Mouse (Mus musculus): ENCODE measurements around the gene Nmnat2. TPM values are rescaled to one million over a fixed set of nuclear protein-coding genes. Genes with fewer than 3 reads are reported as not detected.

Gene Nmnat2
- polyA plus RNA-seq (2014; fragmentation: Nextera tagmentation; extraction: Ambion mirVana) = 41.3 and 47.7 TPM in 2 replicates

- H3K27ac ChIP-seq (ENCODE audit: low read depth, low read length) = peak within 1 kb of the TSS; percentile 11; the same call in 1 of the 2 replicates
- WGBS = under 1% methylated on average over 42 of the region's 42 CpGs
- H3K27me3 ChIP-seq (ENCODE audit: control insufficient read depth, insufficient read depth, low read length) = peaks cover 6% of the 10 kb centered on the region; the same call in 1 of the 2 replicates
- H3K4me1 ChIP-seq (ENCODE audit: control insufficient read depth, insufficient read depth, low read length) = peaks cover 4% of the 10 kb centered on the region; the same call in 1 of the 2 replicates
- peak within 1 kb of the TSS; percentile 71 for H3K9ac ChIP-seq (ENCODE audit: low read length)
- H3K4me3 ChIP-seq (ENCODE audit: low read depth, low read length) = peak within 1 kb of the TSS; percentile 49
- no peaks in the 10 kb centered on the region for H3K9me3 ChIP-seq (ENCODE audit: control insufficient read depth, low read length)
- peak; percentile 72 for ATAC-seq (ENCODE audit: insufficient read depth, low FRiP score, low TSS enrichment)
- peak; percentile 75 for DNase-seq (ENCODE audit: low spot score)
- H3K36me3 ChIP-seq (ENCODE audit: control insufficient read depth, insufficient read depth, low read length) = no peaks in the 10 kb centered on the region
- peak within 1 kb of the TSS; percentile 69 for H3K4me2 ChIP-seq (ENCODE audit: low read depth)
Observed at GRCm38 (mm10) chr1:152954821-152955523, at the start of gene Nmnat2. Gene Nmnat2, plus strand, starts transcription at chr1:152954993.

DNA sequence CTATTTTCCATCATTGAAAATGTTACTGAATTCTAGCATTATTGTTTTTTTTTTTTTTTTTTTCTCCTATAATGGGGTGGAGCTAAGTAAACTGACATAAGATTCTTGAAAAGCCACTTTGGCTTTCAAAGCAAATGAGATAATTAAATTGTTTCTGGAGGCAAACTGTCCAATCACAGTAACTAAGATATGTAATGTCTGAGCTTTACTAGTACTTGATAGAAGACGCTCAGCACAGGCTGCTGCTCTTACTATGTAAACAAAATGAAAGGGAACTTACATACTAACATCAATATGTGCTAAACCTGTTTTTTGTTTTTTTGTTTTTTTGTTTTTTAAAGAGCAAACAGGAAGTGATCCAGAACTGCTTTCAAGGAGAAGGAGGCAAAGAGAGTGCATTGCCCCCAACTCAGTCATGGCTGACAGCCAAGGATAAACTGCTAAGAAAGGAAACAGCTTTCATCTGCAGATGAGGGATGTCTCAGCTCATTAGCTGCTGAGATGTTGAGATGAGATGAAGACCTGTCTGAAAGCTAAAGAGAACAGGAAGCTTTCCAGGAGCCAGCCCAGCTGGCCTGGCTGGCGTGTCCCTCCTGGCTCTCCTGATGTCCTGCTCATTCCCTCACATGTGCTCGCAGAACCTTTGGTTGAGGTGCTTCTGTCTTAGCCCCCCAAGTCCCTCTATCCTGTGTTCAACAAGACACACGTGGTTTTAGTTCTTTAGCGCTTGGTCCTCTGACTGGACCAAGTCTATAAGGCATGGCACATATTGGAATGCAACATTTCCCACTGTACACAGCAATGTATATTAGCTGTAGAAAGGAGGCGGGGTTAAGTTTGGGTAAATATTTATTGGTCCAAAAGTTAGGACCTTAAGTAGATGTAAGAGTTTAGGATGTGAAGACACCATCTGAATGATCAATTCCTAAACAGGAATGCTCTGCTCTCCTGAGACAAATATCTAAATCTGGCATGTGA is 41.0 kb upstream of the Nmnat2 start:
- Histone ChIP-seq H3K27ac (ENCODE audit: low read depth, low read length) (no peak overlapping the region), H3K4me1 (ENCODE audit: control insufficient read depth, insufficient read depth, low read length) (no peaks in the 10 kb centered on the region), H3K4me3 (ENCODE audit: low read depth, low read length) (no peak overlapping the region), H3K9me3 (ENCODE audit: control insufficient read depth, low read length) (no peaks in the 10 kb centered on the region), H3K4me2 (ENCODE audit: low read depth) (no peak overlapping the region), H3K36me3 (ENCODE audit: control insufficient read depth, insufficient read depth, low read length) (no peaks in the 10 kb centered on the region), H3K9ac (ENCODE audit: low read length) (no peak overlapping the region), H3K27me3 (ENCODE audit: control insufficient read depth, insufficient read depth, low read length) (no peaks in the 10 kb centered on the region)
- DNase-seq (ENCODE audit: low spot score) (no peak), ATAC-seq (ENCODE audit: insufficient read depth, low FRiP score, low TSS enrichment) (no peak)
- 82% methylated on average over 6 of the region's 6 CpGs for WGBS

- WGBS = 56% methylated on average over 5 of the region's 5 CpGs
- Histone ChIP-seq H3K4me3 (ENCODE audit: low read depth, low read length) (no peak overlapping the region), H3K9ac (ENCODE audit: low read length) (no peak overlapping the region), H3K36me3 (ENCODE audit: control insufficient read depth, insufficient read depth, low read length) (no peaks in the 10 kb centered on the region), H3K9me3 (ENCODE audit: control insufficient read depth, low read length) (no peaks in the 10 kb centered on the region), H3K27ac (ENCODE audit: low read depth, low read length) (no peak overlapping the region), H3K4me2 (ENCODE audit: low read depth) (no peak overlapping the region), H3K4me1 (ENCODE audit: control insufficient read depth, insufficient read depth, low read length) (no peaks in the 10 kb centered on the region), H3K27me3 (ENCODE audit: control insufficient read depth, insufficient read depth, low read length) (no peaks in the 10 kb centered on the region)
- no peak for ATAC-seq (ENCODE audit: insufficient read depth, low FRiP score, low TSS enrichment)
- DNase-seq (ENCODE audit: low spot score) = no peak
Observed at GRCm38 (mm10) chr1:152915766-152916165, 39.0 kb upstream of the Nmnat2 start.

- H3K27me3 ChIP-seq (ENCODE audit: control insufficient read depth, insufficient read depth, low read length) = no peaks in the 10 kb centered on the region
Observed at GRCm38 (mm10) chr1:152916936-152917335, 37.9 kb upstream of the Nmnat2 start.

DNA sequence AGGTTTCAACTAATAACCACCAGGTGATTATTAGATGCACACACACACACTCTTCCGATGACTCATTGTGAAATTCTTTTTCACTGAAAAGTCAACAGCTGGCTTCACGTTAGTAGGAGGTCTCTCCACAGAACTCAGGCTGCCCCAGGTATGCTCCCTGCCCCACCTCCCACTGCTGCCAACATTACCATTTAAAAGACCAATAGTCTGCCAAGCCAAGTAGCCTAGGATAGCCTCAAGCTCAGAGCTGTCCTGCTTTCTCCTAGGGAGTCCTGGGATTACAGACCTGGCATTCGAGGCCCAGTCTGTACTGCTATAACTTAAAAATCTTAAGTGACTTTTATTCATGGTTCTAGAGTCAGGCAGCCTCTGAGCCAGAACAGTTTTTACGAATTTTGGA is 37.2 kb upstream of the Nmnat2 start:
- Histone ChIP-seq H3K36me3 (ENCODE audit: control insufficient read depth, insufficient read depth, low read length) (no peaks in the 10 kb centered on the region), H3K27me3 (ENCODE audit: control insufficient read depth, insufficient read depth, low read length) (no peaks in the 10 kb centered on the region), H3K4me3 (ENCODE audit: low read depth, low read length) (no peak overlapping the region), H3K9ac (ENCODE audit: low read length) (no peak overlapping the region), H3K9me3 (ENCODE audit: control insufficient read depth, low read length) (no peaks in the 10 kb centered on the region), H3K4me1 (ENCODE audit: control insufficient read depth, insufficient read depth, low read length) (no peaks in the 10 kb centered on the region), H3K4me2 (ENCODE audit: low read depth) (no peak overlapping the region), H3K27ac (ENCODE audit: low read depth, low read length) (no peak overlapping the region)
- ATAC-seq (ENCODE audit: insufficient read depth, low FRiP score, low TSS enrichment) (no peak), DNase-seq (ENCODE audit: low spot score) (no peak)
- WGBS = 75% methylated on average over 4 of the region's 4 CpGs

More at GRCm38 (mm10) chr1:152916936-152917335, 37.9 kb upstream of the Nmnat2 start:
- ATAC-seq (ENCODE audit: insufficient read depth, low FRiP score, low TSS enrichment) (no peak), DNase-seq (ENCODE audit: low spot score) (no peak)
- Histone ChIP-seq H3K4me1 (ENCODE audit: control insufficient read depth, insufficient read depth, low read length) (no peaks in the 10 kb centered on the region), H3K9me3 (ENCODE audit: control insufficient read depth, low read length) (no peaks in the 10 kb centered on the region), H3K9ac (ENCODE audit: low read length) (no peak overlapping the region), H3K4me3 (ENCODE audit: low read depth, low read length) (no peak overlapping the region), H3K27ac (ENCODE audit: low read depth, low read length) (no peak overlapping the region), H3K4me2 (ENCODE audit: low read depth) (no peak overlapping the region), H3K36me3 (ENCODE audit: control insufficient read depth, insufficient read depth, low read length) (no peaks in the 10 kb centered on the region)
- 85% methylated on average over 5 of the region's 5 CpGs for WGBS

GRCm38 (mm10) chr1:152921786-152922185 is 33.0 kb upstream of the Nmnat2 start:
- no peaks in the 10 kb centered on the region for H3K27me3 ChIP-seq (ENCODE audit: control insufficient read depth, insufficient read depth, low read length)
- 88% methylated on average over 3 of the region's 3 CpGs for WGBS
- no peak overlapping the region for H3K27ac ChIP-seq (ENCODE audit: low read depth, low read length)
- H3K9me3 ChIP-seq (ENCODE audit: control insufficient read depth, low read length) = no peaks in the 10 kb centered on the region
- no peak for DNase-seq (ENCODE audit: low spot score)
- H3K4me3 ChIP-seq (ENCODE audit: low read depth, low read length) = no peak overlapping the region
- no peak for ATAC-seq (ENCODE audit: insufficient read depth, low FRiP score, low TSS enrichment)
- H3K36me3 ChIP-seq (ENCODE audit: control insufficient read depth, insufficient read depth, low read length) = no peaks in the 10 kb centered on the region
- no peaks in the 10 kb centered on the region for H3K4me1 ChIP-seq (ENCODE audit: control insufficient read depth, insufficient read depth, low read length)
- no peak overlapping the region for H3K9ac ChIP-seq (ENCODE audit: low read length)
- no peak overlapping the region for H3K4me2 ChIP-seq (ENCODE audit: low read depth)

GRCm38 (mm10) chr1:152933962-152934361 is 20.8 kb upstream of the Nmnat2 start:
- no peak for ATAC-seq (ENCODE audit: insufficient read depth, low FRiP score, low TSS enrichment)
- no peak overlapping the region for H3K4me2 ChIP-seq (ENCODE audit: low read depth)
- peak; percentile 15 for DNase-seq (ENCODE audit: low spot score)
- H3K27ac ChIP-seq (ENCODE audit: low read depth, low read length) = no peak overlapping the region
- no peaks in the 10 kb centered on the region for H3K4me1 ChIP-seq (ENCODE audit: control insufficient read depth, insufficient read depth, low read length)
- H3K4me3 ChIP-seq (ENCODE audit: low read depth, low read length) = no peak overlapping the region
- no peaks in the 10 kb centered on the region for H3K9me3 ChIP-seq (ENCODE audit: control insufficient read depth, low read length)
- no peak overlapping the region for H3K9ac ChIP-seq (ENCODE audit: low read length)
- H3K36me3 ChIP-seq (ENCODE audit: control insufficient read depth, insufficient read depth, low read length) = no peaks in the 10 kb centered on the region
- no peaks in the 10 kb centered on the region for H3K27me3 ChIP-seq (ENCODE audit: control insufficient read depth, insufficient read depth, low read length)
- WGBS = 61% methylated on average over 11 of the region's 11 CpGs

GRCm38 (mm10) chr1:152935476-152935875 is 19.3 kb upstream of the Nmnat2 start:
- H3K4me2 ChIP-seq (ENCODE audit: low read depth) = no peak overlapping the region
- WGBS = 64% methylated on average over 6 of the region's 6 CpGs
- H3K4me3 ChIP-seq (ENCODE audit: low read depth, low read length) = no peak overlapping the region
- no peaks in the 10 kb centered on the region for H3K9me3 ChIP-seq (ENCODE audit: control insufficient read depth, low read length)
- DNase-seq (ENCODE audit: low spot score) (no peak), ATAC-seq (ENCODE audit: insufficient read depth, low FRiP score, low TSS enrichment) (no peak)
- no peaks in the 10 kb centered on the region for H3K4me1 ChIP-seq (ENCODE audit: control insufficient read depth, insufficient read depth, low read length)
- H3K27ac ChIP-seq (ENCODE audit: low read depth, low read length) = no peak overlapping the region
- H3K27me3 ChIP-seq (ENCODE audit: control insufficient read depth, insufficient read depth, low read length) = no peaks in the 10 kb centered on the region
- no peaks in the 10 kb centered on the region for H3K36me3 ChIP-seq (ENCODE audit: control insufficient read depth, insufficient read depth, low read length)
- H3K9ac ChIP-seq (ENCODE audit: low read length) = no peak overlapping the region
